Mouse (Mus musculus) T-cell, adult 66 days (primary cell): Measurements from ENCODE around the gene Gadd45a. TPM values are rescaled to one million over a fixed set of nuclear protein-coding genes. Genes with fewer than 3 reads are reported as not detected.

Experiments used
- total RNA-seq, 2 experiments: library from RNA; stranded (reverse); gene quantifications; 3 replicates in 1 of 2; 4 replicates in 1 of 2; pipeline ENCODE4 v1.2.4; 2023

Gene Gadd45a
- total RNA-seq, result 10 to 100 TPM; 14.3 to 29.2 TPM

GRCm38 (mm10) chr6:67036837-67037628 lies at the start of gene Gadd45a:
TSS of gene Gadd45a (minus strand) at chr6:67037457.

Other genes with a start within 250 kb of the Gadd45a start
- gene Vmn1r39, start 226.8 kb downstream of the Gadd45a start, total RNA-seq, result not detected
- gene Gng12, start 141.1 kb downstream of the Gadd45a start, total RNA-seq, result 10 to 100 TPM; 12.5 to 13.6 TPM
- gene Serbp1, start 200.7 kb upstream of the Gadd45a start, total RNA-seq, result 100 to 1,000 TPM; 378 to 380 TPM